Comparison of ENCODE assay signal across 10 mouse cellular contexts in the genomic region with DNA sequence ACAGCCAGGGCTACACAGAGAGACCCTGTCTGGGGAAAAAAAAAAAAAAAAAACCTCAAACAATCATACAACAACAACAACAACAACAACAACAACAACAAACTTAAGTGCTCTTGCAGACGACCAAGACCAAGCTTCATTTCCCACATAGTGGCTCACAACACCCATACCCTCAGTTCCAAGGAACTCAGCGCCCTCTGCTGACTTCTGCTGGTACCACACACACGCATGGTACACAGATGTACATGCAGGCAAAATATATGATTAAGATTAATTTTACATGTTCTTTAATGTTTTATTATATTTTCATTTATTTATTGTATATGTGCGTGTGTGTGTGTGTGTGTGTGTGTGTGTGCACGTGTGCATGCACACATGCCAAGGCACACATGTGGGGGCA. TPM values are rescaled to one million over a fixed set of nuclear protein-coding genes. Genes with fewer than 3 reads are reported as not detected.
A peak's percentile ranks its signal among the peaks of the same experiment; 100 is the strongest.
DNase-seq lines count a peak whose midpoint lies in the region; ATAC-seq and TF ChIP-seq lines count a peak whose summit lies in the region.
"Had no signal": no experiment of that assay in that cellular context is flagged by ENCODE, and none has a peak within 500 bp of the region (broad histone marks: within the 10 kb centered on the region; RNA-seq: fewer than 3 reads in every experiment).

No protein-coding gene starts in this region.

- DNase-seq in heart, adult 2 months = no peak
- DNase-seq in heart, embryonic 10.5 days (ENCODE audit: low spot score) = no peak
- DNase-seq in midbrain, embryonic 14.5 days = peak; percentile 42
- DNase-seq in c-Kit-positive CD71-positive TER-119-positive erythroid progenitor cells, embryonic 14.5 days (ENCODE audit: low spot score) = peak; percentile 64
- peak; percentile 43 for DNase-seq in neural tube, embryonic 11.5 days (ENCODE audit: low spot score)
- DNase-seq in left cerebral cortex, adult 11 months (ENCODE audit: low spot score) = no peak
- DNase-seq in gastrocnemius, postnatal 36 days = no peak

- H3K27me3 ChIP-seq in heart, adult 2 months (ENCODE audit: control insufficient read depth, insufficient read depth, low read length) = no peaks in the 10 kb centered on the region
- no peaks in the 10 kb centered on the region for H3K27me3 ChIP-seq in heart, embryonic 10.5 days (ENCODE audit: insufficient read depth, poor library complexity, severe bottlenecking)
- H3K27me3 ChIP-seq in midbrain, embryonic 14.5 days (ENCODE audit: control insufficient read depth, insufficient read depth, low read length) = no peaks in the 10 kb centered on the region
- no peaks in the 10 kb centered on the region for H3K27me3 ChIP-seq in midbrain, embryonic 13.5 days
- H3K27me3 ChIP-seq in neural tube, embryonic 11.5 days (ENCODE audit: control insufficient read depth, insufficient read depth, low read length) = no peaks in the 10 kb centered on the region
- H3K27me3 ChIP-seq: embryonic facial prominence, embryonic 12.5 days had no signal

- no peak overlapping the region for H3K4me2 ChIP-seq in midbrain, embryonic 14.5 days (ENCODE audit: low read length)
- no peak overlapping the region for H3K4me2 ChIP-seq in midbrain, embryonic 13.5 days (replicated peaks)
- H3K4me2 ChIP-seq in neural tube, embryonic 11.5 days (ENCODE audit: low read depth) = no peak overlapping the region
- H3K4me2 ChIP-seq: embryonic facial prominence, embryonic 12.5 days had no signal

- TF ChIP-seq EP300 in heart, adult 2 months (IDR thresholded peaks at IDR 0.05; ENCODE audit: insufficient read depth, low read depth, low read length) = no peak

- TF ChIP-seq POLR2A in heart, adult 2 months (IDR thresholded peaks at IDR 0.05; ENCODE audit: insufficient read depth, low read depth, low read length) = no peak

- no peak overlapping the region for H3K27ac ChIP-seq in heart, adult 2 months
- H3K27ac ChIP-seq in heart, embryonic 10.5 days = no peak overlapping the region
- no peak overlapping the region for H3K27ac ChIP-seq in midbrain, embryonic 14.5 days (replicated peaks; ENCODE audit: low read depth, low read length)
- no peak overlapping the region for H3K27ac ChIP-seq in midbrain, embryonic 13.5 days
- no peak overlapping the region for H3K27ac ChIP-seq in neural tube, embryonic 11.5 days (ENCODE audit: low read depth, low read length)
- H3K27ac ChIP-seq: embryonic facial prominence, embryonic 12.5 days had no signal

- ATAC-seq in midbrain, embryonic 14.5 days (ENCODE audit: low FRiP score, low TSS enrichment) = no peak
- no peak for ATAC-seq in midbrain, embryonic 13.5 days
- ATAC-seq in neural tube, embryonic 11.5 days (ENCODE audit: insufficient read depth, low FRiP score, low TSS enrichment) = no peak

- H3K9me3 ChIP-seq in heart, embryonic 10.5 days = no peaks in the 10 kb centered on the region
- H3K9me3 ChIP-seq in midbrain, embryonic 14.5 days (ENCODE audit: control insufficient read depth, low read length) = no peaks in the 10 kb centered on the region
- H3K9me3 ChIP-seq in midbrain, embryonic 13.5 days = no peaks in the 10 kb centered on the region
- H3K9me3 ChIP-seq in neural tube, embryonic 11.5 days (ENCODE audit: control insufficient read depth, low read length) = no peaks in the 10 kb centered on the region
- H3K9me3 ChIP-seq: embryonic facial prominence, embryonic 12.5 days had no signal

- H3K36me3 ChIP-seq in heart, adult 2 months (ENCODE audit: control insufficient read depth, insufficient read depth, low read length) = no peaks in the 10 kb centered on the region
- H3K36me3 ChIP-seq in heart, embryonic 10.5 days = no peaks in the 10 kb centered on the region; the same call in 1 of the 2 replicates
- peaks cover 6% of the 10 kb centered on the region; the same call in 1 of the 2 replicates for H3K36me3 ChIP-seq in midbrain, embryonic 14.5 days (ENCODE audit: control insufficient read depth, insufficient read depth, low read length)
- 0 out of 2 replicates have a peak, but pooled peaks cover 3% of the 10 kb centered on the region for H3K36me3 ChIP-seq in midbrain, embryonic 13.5 days
- no peaks in the 10 kb centered on the region for H3K36me3 ChIP-seq in neural tube, embryonic 11.5 days (ENCODE audit: control insufficient read depth, insufficient read depth, low read length)

- 74% methylated on average over 5 of the region's 5 CpGs for WGBS in heart, adult 2 months
- 66% methylated on average over 5 of the region's 5 CpGs for WGBS in heart, embryonic 10.5 days
- WGBS in midbrain, embryonic 14.5 days = 78% methylated on average over 5 of the region's 5 CpGs
- 69% methylated on average over 5 of the region's 5 CpGs for whole genome bisulfite sequencing in midbrain, embryonic 13.5 days
- 66% methylated on average over 5 of the region's 5 CpGs for WGBS in neural tube, embryonic 11.5 days

- no peak overlapping the region for H3K9ac ChIP-seq in heart, adult 2 months (ENCODE audit: low read depth, low read length)
- H3K9ac ChIP-seq in midbrain, embryonic 14.5 days (replicated peaks; ENCODE audit: low read length) = no peak overlapping the region
- no peak overlapping the region for H3K9ac ChIP-seq in midbrain, embryonic 13.5 days (replicated peaks)
- H3K9ac ChIP-seq in neural tube, embryonic 11.5 days (ENCODE audit: low read length) = no peak overlapping the region
- H3K9ac ChIP-seq: embryonic facial prominence, embryonic 12.5 days had no signal

- intact Hi-C loops in heart, adult 2 months (cut with DNase I) = no loop called here
- intact Hi-C loops in gastrocnemius, postnatal 36 days (cut with DNase I) = no loop called here

- peak; percentile 54 for TF ChIP-seq CTCF in heart, adult 2 months (IDR thresholded peaks at IDR 0.05)

- H3K4me1 ChIP-seq in heart, adult 2 months (ENCODE audit: control insufficient read depth, insufficient read depth, low read length) = no peaks in the 10 kb centered on the region
- H3K4me1 ChIP-seq in heart, embryonic 10.5 days = peaks cover 17% of the 10 kb centered on the region
- H3K4me1 ChIP-seq in midbrain, embryonic 14.5 days (ENCODE audit: control insufficient read depth, insufficient read depth, low read length) = peaks cover 8% of the 10 kb centered on the region; the same call in 1 of the 2 replicates
- peaks cover 24% of the 10 kb centered on the region for H3K4me1 ChIP-seq in midbrain, embryonic 13.5 days (replicated peaks)
- peaks cover 8% of the 10 kb centered on the region; the same call in 1 of the 2 replicates for H3K4me1 ChIP-seq in neural tube, embryonic 11.5 days (ENCODE audit: control insufficient read depth, insufficient read depth, low read length)

- no peak overlapping the region for H3K4me3 ChIP-seq in heart, adult 2 months
- H3K4me3 ChIP-seq in heart, embryonic 10.5 days = no peak overlapping the region
- H3K4me3 ChIP-seq in midbrain, embryonic 14.5 days (replicated peaks; ENCODE audit: low read depth, low read length) = no peak overlapping the region
- no peak overlapping the region for H3K4me3 ChIP-seq in midbrain, embryonic 13.5 days (replicated peaks)
- no peak overlapping the region for H3K4me3 ChIP-seq in neural tube, embryonic 11.5 days (ENCODE audit: low read depth, low read length)
- H3K4me3 ChIP-seq: embryonic facial prominence, embryonic 12.5 days had no signal

- H3K79me2 ChIP-seq in heart, adult 2 months (replicated peaks; ENCODE audit: control insufficient read depth, insufficient read depth, low read length) = no peaks in the 10 kb centered on the region

RNA-seq across cellular contexts. Expression of gene E2f1, which starts 16.7 kb away (rescaled TPM):
- total RNA-seq in heart, adult 2 months (2021) = under 1 TPM; 0.39 to 0.70 TPM
- polyA plus RNA-seq in heart, adult 2 months (2012; rRNA removed) = 1.1 and 1.2 TPM in 2 replicates
- 18.0 and 18.6 TPM in 2 replicates for polyA plus RNA-seq in heart, embryonic 10.5 days (2016; fragmentation: Nextera tagmentation; extraction: Ambion mirVana)
- 3.1 and 3.2 TPM in 2 replicates for polyA plus RNA-seq in midbrain, embryonic 14.5 days (2014; fragmentation: Nextera tagmentation; extraction: Ambion mirVana)
- polyA plus RNA-seq in midbrain, embryonic 13.5 days (2015; fragmentation: Nextera tagmentation; extraction: Ambion mirVana) = 13.6 and 15.2 TPM in 2 replicates
- 13.1 and 13.9 TPM in 2 replicates for polyA plus RNA-seq in neural tube, embryonic 11.5 days (2014; fragmentation: Nextera tagmentation; extraction: Ambion mirVana)
- total RNA-seq in gastrocnemius, postnatal 36 days (2021) = under 1 TPM; 0.48 to 0.69 TPM

RNA-seq across cellular contexts. Expression of gene Pxmp4, which starts 17.1 kb away (rescaled TPM):
- total RNA-seq in heart, adult 2 months (2021) = 10 to 100 TPM; 20.9 to 21.5 TPM
- polyA plus RNA-seq in heart, adult 2 months (2012; rRNA removed) = 47.2 and 49.9 TPM in 2 replicates
- 19.9 and 21.5 TPM in 2 replicates for polyA plus RNA-seq in heart, embryonic 10.5 days (2016; fragmentation: Nextera tagmentation; extraction: Ambion mirVana)
- 14.2 and 15.0 TPM in 2 replicates for polyA plus RNA-seq in midbrain, embryonic 14.5 days (2014; fragmentation: Nextera tagmentation; extraction: Ambion mirVana)
- 12.3 and 13.4 TPM in 2 replicates for polyA plus RNA-seq in midbrain, embryonic 13.5 days (2015; fragmentation: Nextera tagmentation; extraction: Ambion mirVana)
- polyA plus RNA-seq in neural tube, embryonic 11.5 days (2014; fragmentation: Nextera tagmentation; extraction: Ambion mirVana) = 14.5 and 15.1 TPM in 2 replicates
- 10 to 100 TPM; 10.8 to 11.8 TPM for total RNA-seq in gastrocnemius, postnatal 36 days (2021)

RNA-seq across cellular contexts. Expression of gene Zfp341, which starts 26.7 kb away (rescaled TPM):
- total RNA-seq in heart, adult 2 months (2021) = 1 to 10 TPM; 2.7 to 3.1 TPM
- polyA plus RNA-seq in heart, adult 2 months (2012; rRNA removed) = 4.0 and 4.9 TPM in 2 replicates
- 0.87 and 0.95 TPM in 2 replicates for polyA plus RNA-seq in heart, embryonic 10.5 days (2016; fragmentation: Nextera tagmentation; extraction: Ambion mirVana)
- 2.2 and 2.6 TPM in 2 replicates for polyA plus RNA-seq in midbrain, embryonic 14.5 days (2014; fragmentation: Nextera tagmentation; extraction: Ambion mirVana)
- 2.0 and 2.1 TPM in 2 replicates for polyA plus RNA-seq in midbrain, embryonic 13.5 days (2015; fragmentation: Nextera tagmentation; extraction: Ambion mirVana)
- polyA plus RNA-seq in neural tube, embryonic 11.5 days (2014; fragmentation: Nextera tagmentation; extraction: Ambion mirVana) = 0.87 and 1.5 TPM in 2 replicates
- total RNA-seq in gastrocnemius, postnatal 36 days (2021) = 1 to 10 TPM; 2.2 to 2.3 TPM

RNA-seq across cellular contexts. Expression of gene 4930519P11Rik, which starts 26.8 kb away (rescaled TPM):
- not detected for total RNA-seq in heart, adult 2 months (2021)
- polyA plus RNA-seq in heart, adult 2 months (2012; rRNA removed) = 0.57 TPM in 1 of 2 replicates, not detected in the other
- 0.32 and 0.69 TPM in 2 replicates for polyA plus RNA-seq in heart, embryonic 10.5 days (2016; fragmentation: Nextera tagmentation; extraction: Ambion mirVana)
- polyA plus RNA-seq in midbrain, embryonic 14.5 days (2014; fragmentation: Nextera tagmentation; extraction: Ambion mirVana) = 0.50 and 1.6 TPM in 2 replicates
- 0.61 and 0.96 TPM in 2 replicates for polyA plus RNA-seq in midbrain, embryonic 13.5 days (2015; fragmentation: Nextera tagmentation; extraction: Ambion mirVana)
- not detected in 2 replicates for polyA plus RNA-seq in neural tube, embryonic 11.5 days (2014; fragmentation: Nextera tagmentation; extraction: Ambion mirVana)
- not detected for total RNA-seq in gastrocnemius, postnatal 36 days (2021)
- total RNA-seq: layer of hippocampus, postnatal 25 days had no signal

RNA-seq across cellular contexts. Expression of gene Necab3, which starts 27.7 kb away (rescaled TPM):
- under 1 TPM; 0.20 to 0.23 TPM for total RNA-seq in heart, adult 2 months (2021)
- 0.90 and 1.7 TPM in 2 replicates for polyA plus RNA-seq in heart, adult 2 months (2012; rRNA removed)
- polyA plus RNA-seq in heart, embryonic 10.5 days (2016; fragmentation: Nextera tagmentation; extraction: Ambion mirVana) = 0.94 and 1.6 TPM in 2 replicates
- 15.1 and 16.0 TPM in 2 replicates for polyA plus RNA-seq in midbrain, embryonic 14.5 days (2014; fragmentation: Nextera tagmentation; extraction: Ambion mirVana)
- polyA plus RNA-seq in midbrain, embryonic 13.5 days (2015; fragmentation: Nextera tagmentation; extraction: Ambion mirVana) = 13.4 and 14.5 TPM in 2 replicates
- polyA plus RNA-seq in neural tube, embryonic 11.5 days (2014; fragmentation: Nextera tagmentation; extraction: Ambion mirVana) = 9.2 and 10.4 TPM in 2 replicates
- total RNA-seq in gastrocnemius, postnatal 36 days (2021) = under 1 TPM; 0.27 to 0.28 TPM

Comparison
In these comparisons a context has a peak if more than half of its experiments do, and no peak if none do; other contexts are left out.
1. DNase-seq: peak in midbrain, embryonic 14.5 days (single experiment), c-Kit-positive CD71-positive TER-119-positive erythroid progenitor cells, embryonic 14.5 days (single experiment) and neural tube, embryonic 11.5 days (single experiment); none in heart, adult 2 months (0 of 2), heart, embryonic 10.5 days (single experiment), left cerebral cortex, adult 11 months (single experiment) and gastrocnemius, postnatal 36 days (0 of 2).